Mouse (Mus musculus) left cerebral cortex, adult 18-20 months (tissue): Measurements from ENCODE around the gene Dpep2nb. TPM values are rescaled to one million over a fixed set of nuclear protein-coding genes. Genes with fewer than 3 reads are reported as not detected.

Experiments used
- DNase-seq, 2 experiments: peaks; one replicate each; pipeline ENCODE4 v3.0.0; 2021 to 2022; ENCODE audit warnings: low spot score in 2 of 2, mixed read lengths in 1 of 2
- microRNA-seq, 2 experiments: library from miRNA; unstranded; fragments of <30 nt; microRNA quantifications; one replicate each; pipeline ENCODE4 v1.2.0; 2021
- total RNA-seq, 2 experiments: library from RNA; stranded (reverse); gene quantifications; 2 replicates each; pipeline ENCODE4 v1.2.3; 2021

Gene Dpep2nb
- total RNA-seq, 2 experiments from 2014 or later, result not detected

- no peak for DNase-seq
Measured at GRCm38 (mm10) chr8:105964506-105965265, 41.1 kb downstream of the Dpep2nb start.

GRCm38 (mm10) chr8:105961536-105961935 is 44.2 kb downstream of the Dpep2nb start:
- no peak for DNase-seq

- no peak for DNase-seq
Measured at GRCm38 (mm10) chr8:105961101-105961500, 44.7 kb downstream of the Dpep2nb start.

- DNase-seq, result no peak
Measured at GRCm38 (mm10) chr8:105959350-105959749, 46.4 kb downstream of the Dpep2nb start.

- no peak for DNase-seq
Measured at GRCm38 (mm10) chr8:105957813-105958212, 48.0 kb downstream of the Dpep2nb start.

- DNase-seq, result no peak
Measured at GRCm38 (mm10) chr8:105956556-105956955, 49.2 kb downstream of the Dpep2nb start.

GRCm38 (mm10) chr8:105951057-105951659 is 54.6 kb downstream of the Dpep2nb start:
- DNase-seq, result no peak

GRCm38 (mm10) chr8:105949350-105949749 is 56.4 kb downstream of the Dpep2nb start:
- DNase-seq, result peak; percentile 48 to 57

Small RNAs within 50 kb of the gene (microRNA-seq; reads per million reads assigned to microRNA genes)
- 0 reads per million in 2 experiments for gene Mir7074

Other genes starting within 250 kb of the Dpep2nb start
- gene Gfod2, start 247.3 kb downstream of the Dpep2nb start, total RNA-seq, result 10 to 100 TPM; 23.4 to 23.5 TPM
- 10 to 100 TPM; 22.6 to 22.9 TPM for gene Ranbp10, start 178.6 kb downstream of the Dpep2nb start, total RNA-seq
- gene Tsnaxip1, start 178.2 kb downstream of the Dpep2nb start, total RNA-seq, result under 1 TPM in 1 of 2 experiments, not detected in 1; 0.26 TPM
- 10 to 100 TPM; 14.1 to 18.1 TPM for gene Cenpt, start 152.7 kb downstream of the Dpep2nb start, total RNA-seq
- gene Thap11, start 150.8 kb downstream of the Dpep2nb start, total RNA-seq, result 10 to 100 TPM; 40.8 to 41.6 TPM
- 10 to 100 TPM; 24.8 to 29.0 TPM for gene Nutf2, start 145.4 kb downstream of the Dpep2nb start, total RNA-seq
- 10 to 100 TPM; 62.8 to 65.0 TPM for gene Edc4, start 125.1 kb downstream of the Dpep2nb start, total RNA-seq
- gene Nrn1l, start 112.4 kb downstream of the Dpep2nb start, total RNA-seq, result 1 to 10 TPM; 3.6 to 4.1 TPM
- gene Pskh1, start 105.5 kb downstream of the Dpep2nb start, total RNA-seq, result 1 to 10 TPM; 6.6 to 7.6 TPM
- gene Ctrl, start 72.1 kb downstream of the Dpep2nb start, total RNA-seq, result 1 to 10 TPM; 1.9 to 2.4 TPM
- gene Psmb10, start 67.5 kb downstream of the Dpep2nb start, total RNA-seq, result 10 to 100 TPM; 92.9 to 93.3 TPM
- gene Lcat, start 62.6 kb downstream of the Dpep2nb start, total RNA-seq, result 10 to 100 TPM; 22.8 to 26.4 TPM
- gene Slc12a4, start 39.9 kb downstream of the Dpep2nb start, total RNA-seq, result 10 to 100 TPM; 17.3 to 19.2 TPM
- not detected for gene Dpep3, start 26.5 kb downstream of the Dpep2nb start, total RNA-seq
- gene Dus2, start 14.6 kb downstream of the Dpep2nb start, total RNA-seq, result 10 to 100 TPM; 18.9 to 19.2 TPM
- gene Ddx28, start 5.9 kb upstream of the Dpep2nb start, total RNA-seq, result 10 to 100 TPM; 14.5 to 17.2 TPM
- 10 to 100 TPM; 10.5 to 12.4 TPM for gene Nfatc3, start 52.9 kb upstream of the Dpep2nb start, total RNA-seq
- not detected for gene Esrp2, start 131.0 kb upstream of the Dpep2nb start, total RNA-seq
- gene Pla2g15, start 144.4 kb upstream of the Dpep2nb start, total RNA-seq, result 10 to 100 TPM; 25.8 to 28.3 TPM
- 10 to 100 TPM; 21.0 to 24.4 TPM for gene Slc7a6, start 162.9 kb upstream of the Dpep2nb start, total RNA-seq
- gene Slc7a6os, start 205.0 kb upstream of the Dpep2nb start, total RNA-seq, result 10 to 100 TPM; 26.2 to 27.0 TPM
- gene Prmt7, start 205.0 kb upstream of the Dpep2nb start, total RNA-seq, result 10 to 100 TPM; 34.2 to 40.0 TPM